Mouse (Mus musculus) testis, adult 2 months (tissue): ENCODE results near the gene Zwilch.
"Not testable (repeated sequence)": the region's sequence is repeated elsewhere in the genome, so short reads cannot be mapped to it uniquely, and the experiment has no call there.

Experiments used
- CTCF ChIP-seq: fragments of 200-500 bp; IDR thresholded peaks from 2 replicates; pipeline ENCODE4 v1.5.1; 2012; ENCODE audit warnings: low read depth, mild to moderate bottlenecking, inconsistent platforms, low read length, moderate library complexity; ENCODE audit not compliant: control insufficient read depth, insufficient read depth, insufficient replicate concordance
- POLR2A ChIP-seq: fragments of 200-500 bp; IDR thresholded peaks from 2 replicates; pipeline ENCODE4 v1.6.1; 2012; ENCODE audit warnings: low read depth, mild to moderate bottlenecking, inconsistent platforms, low read length, moderate library complexity; ENCODE audit not compliant: control insufficient read depth

DNA sequence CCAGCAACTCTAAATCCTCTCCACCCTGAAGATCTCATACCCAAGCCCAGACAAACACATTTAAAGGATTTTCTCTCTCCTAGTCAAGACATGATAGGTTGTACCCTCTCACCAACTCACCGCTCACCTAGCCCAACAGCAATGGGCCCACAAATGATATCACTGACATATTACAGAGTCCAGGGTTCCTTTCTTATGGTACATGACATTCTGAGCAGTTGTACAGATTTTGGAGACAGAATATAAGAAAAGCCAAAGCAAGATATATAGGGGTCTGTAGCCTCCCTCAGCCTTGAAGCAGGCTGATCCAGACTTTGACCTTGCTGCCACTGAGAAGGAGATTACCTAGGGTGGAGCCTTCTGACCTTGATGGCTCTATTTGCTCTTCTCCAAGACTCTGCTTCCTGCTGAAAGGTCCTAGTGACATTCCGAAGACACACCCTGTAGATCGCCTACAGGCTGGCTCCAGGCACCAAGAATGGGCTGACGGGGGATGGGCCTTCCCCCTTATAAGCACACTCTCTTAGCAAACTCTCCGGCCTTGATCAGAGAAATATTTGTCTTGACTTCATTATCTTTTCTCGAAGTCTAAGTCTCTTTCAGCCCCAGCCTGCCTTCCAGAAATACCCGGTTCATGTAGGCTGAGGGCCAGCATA, 26.0 kb upstream of the Zwilch start:
- TF ChIP-seq CTCF, POLR2A: not testable (repeated sequence)
